Mouse (Mus musculus) neural tube, embryonic 11.5 days (tissue): Measurements from ENCODE around the gene Trpc4. TPM values are rescaled to one million over a fixed set of nuclear protein-coding genes. Genes with fewer than 3 reads are reported as not detected.

ENCODE experiments used
- ATAC-seq: fragments of 200-750 bp; cut with Nextera tagmentation; 2 replicates; pipeline ENCODE4 v1.8.0; 2017; ENCODE audit warnings: moderate number of reproducible peaks, mild to moderate bottlenecking, moderate TSS enrichment, moderate library complexity; ENCODE audit not compliant: insufficient read depth, low FRiP score, low TSS enrichment
- DNase-seq: peaks from one replicate; pipeline ENCODE4 v3.0.0-alpha.2; 2015; ENCODE audit warnings: low spot score
- H3K27ac ChIP-seq: fragments of 300-500 bp; sonication (generic); 2 replicates; pipeline ENCODE4 v1.5.1; 2014; ENCODE audit warnings: low read depth, mild to moderate bottlenecking, low read length
- H3K27me3 ChIP-seq: fragments of 300-500 bp; sonication (generic); 2 replicates; pipeline ENCODE4 v1.6.1; 2014; ENCODE audit warnings: mild to moderate bottlenecking, low read length, mixed read lengths; ENCODE audit not compliant: control insufficient read depth, insufficient read depth
- H3K36me3 ChIP-seq: fragments of 300-500 bp; sonication (generic); 2 replicates; pipeline ENCODE4 v1.6.1; 2014; ENCODE audit warnings: mild to moderate bottlenecking, low read length, moderate library complexity, mixed read lengths; ENCODE audit not compliant: control insufficient read depth, insufficient read depth
- H3K4me1 ChIP-seq: fragments of 300-500 bp; sonication (generic); 2 replicates; pipeline ENCODE4 v1.6.1; 2014; ENCODE audit warnings: low read length, mixed read lengths; ENCODE audit not compliant: control insufficient read depth, insufficient read depth
- H3K4me2 ChIP-seq: fragments of 300-500 bp; sonication (generic); 2 replicates; pipeline ENCODE4 v1.6.1; 2014; ENCODE audit warnings: low read depth, mild to moderate bottlenecking, moderate library complexity
- H3K4me3 ChIP-seq: fragments of 300-500 bp; sonication (generic); 2 replicates; pipeline ENCODE4 v1.5.1; 2014; ENCODE audit warnings: low read depth, low read length
- H3K9ac ChIP-seq: fragments of 300-500 bp; sonication (generic); 2 replicates; pipeline ENCODE4 v1.6.1; 2014; ENCODE audit warnings: mild to moderate bottlenecking, low read length
- H3K9me3 ChIP-seq: fragments of 300-500 bp; sonication (generic); 2 replicates; pipeline ENCODE4 v1.6.1; 2016; ENCODE audit warnings: low read length; ENCODE audit not compliant: control insufficient read depth
- WGBS: fragments of 180-500 bp; shearing (Covaris S2); extraction: QIAGEN DNeasy Blood & Tissue Kit; methylation state at CpG from one replicate; pipeline ENCODE4 v1.1.7; 2014; 5-methylcytosine and 5-hydroxymethylcytosine counted together
- polyA plus RNA-seq: library from polyadenylated mRNA; unstranded; fragments of >200 nt; fragmentation: Nextera tagmentation; extraction: Ambion mirVana; gene quantifications from 2 replicates; pipeline ENCODE4 v1.2.1, GENCODE M21; 2014

Gene Trpc4
- polyA plus RNA-seq, 1 experiment from 2014 or later: 1.0 TPM

- Histone ChIP-seq H3K9me3 (no peaks in the 10 kb centered on the region), H3K4me2 (no peak overlapping the region), H3K36me3 (no peaks in the 10 kb centered on the region), H3K9ac (no peak overlapping the region), H3K4me1 (no peaks in the 10 kb centered on the region), H3K27ac (no peak overlapping the region), H3K27me3 (no peaks in the 10 kb centered on the region), H3K4me3 (no peak overlapping the region)
- no peak for DNase-seq
- WGBS: 86% methylated on average over 1 of the region's 1 CpGs
- no peak for ATAC-seq
Observed at GRCm38 (mm10) chr3:54243136-54243535, 87.3 kb downstream of the Trpc4 start.

- H3K36me3 ChIP-seq: no peaks in the 10 kb centered on the region
Observed at GRCm38 (mm10) chr3:54244729-54245465, 89.1 kb downstream of the Trpc4 start.

GRCm38 (mm10) chr3:54246416-54246815 lies 90.6 kb downstream of the Trpc4 start:
- H3K4me3 ChIP-seq: no peak overlapping the region
- H3K9me3 ChIP-seq: no peaks in the 10 kb centered on the region
- no peak overlapping the region for H3K27ac ChIP-seq
- no peaks in the 10 kb centered on the region for H3K27me3 ChIP-seq
- WGBS: 69% methylated on average over 2 of the region's 2 CpGs
- DNase-seq (no peak), ATAC-seq (no peak)
- H3K4me2 ChIP-seq: no peak overlapping the region
- no peak overlapping the region for H3K9ac ChIP-seq
- H3K4me1 ChIP-seq: no peaks in the 10 kb centered on the region
- H3K36me3 ChIP-seq: no peaks in the 10 kb centered on the region

More at GRCm38 (mm10) chr3:54244729-54245465, 89.1 kb downstream of the Trpc4 start:
- Histone ChIP-seq H3K4me2 (no peak overlapping the region), H3K9ac (no peak overlapping the region), H3K27me3 (no peaks in the 10 kb centered on the region), H3K27ac (no peak overlapping the region), H3K9me3 (no peaks in the 10 kb centered on the region), H3K4me1 (no peaks in the 10 kb centered on the region), H3K4me3 (no peak overlapping the region)
- 89% methylated on average over 4 of the region's 4 CpGs for WGBS
- DNase-seq: no peak
- ATAC-seq: no peak

GRCm38 (mm10) chr3:54249311-54249710 lies 93.5 kb downstream of the Trpc4 start:
- ATAC-seq: no peak
- no peak overlapping the region for H3K4me2 ChIP-seq
- H3K4me3 ChIP-seq: no peak overlapping the region
- H3K4me1 ChIP-seq: no peaks in the 10 kb centered on the region
- no peaks in the 10 kb centered on the region for H3K27me3 ChIP-seq
- no peak for DNase-seq
- no peaks in the 10 kb centered on the region for H3K9me3 ChIP-seq
- H3K27ac ChIP-seq: no peak overlapping the region
- H3K9ac ChIP-seq: no peak overlapping the region
- 85% methylated on average over 6 of the region's 6 CpGs for WGBS
- H3K36me3 ChIP-seq: no peaks in the 10 kb centered on the region

- H3K27me3 ChIP-seq: no peaks in the 10 kb centered on the region
- H3K9me3 ChIP-seq: no peaks in the 10 kb centered on the region
- no peak overlapping the region for H3K4me2 ChIP-seq
- H3K4me1 ChIP-seq: no peaks in the 10 kb centered on the region
- DNase-seq: no peak
- H3K9ac ChIP-seq: no peak overlapping the region
- no peak for ATAC-seq
- no peaks in the 10 kb centered on the region for H3K36me3 ChIP-seq
- WGBS: 86% methylated on average over 1 of the region's 1 CpGs
- no peak overlapping the region for H3K27ac ChIP-seq
- no peak overlapping the region for H3K4me3 ChIP-seq
Observed at GRCm38 (mm10) chr3:54266943-54267342, 111.1 kb downstream of the Trpc4 start.

GRCm38 (mm10) chr3:54269180-54269579 lies 113.3 kb downstream of the Trpc4 start:
- whole genome bisulfite sequencing: 86% methylated on average over 6 of the region's 6 CpGs
- Histone ChIP-seq H3K4me2 (no peak overlapping the region), H3K27ac (no peak overlapping the region), H3K9ac (no peak overlapping the region), H3K27me3 (no peaks in the 10 kb centered on the region), H3K4me1 (no peaks in the 10 kb centered on the region), H3K4me3 (no peak overlapping the region), H3K36me3 (no peaks in the 10 kb centered on the region), H3K9me3 (no peaks in the 10 kb centered on the region)
- ATAC-seq (no peak), DNase-seq (no peak)

- H3K9me3 ChIP-seq: no peaks in the 10 kb centered on the region
- ATAC-seq (no peak), DNase-seq (no peak)
- H3K4me1 ChIP-seq: no peaks in the 10 kb centered on the region
- H3K4me2 ChIP-seq: no peak overlapping the region
- 86% methylated on average over 7 of the region's 7 CpGs for WGBS
- no peak overlapping the region for H3K27ac ChIP-seq
- H3K9ac ChIP-seq: no peak overlapping the region
- no peaks in the 10 kb centered on the region for H3K36me3 ChIP-seq
- no peak overlapping the region for H3K4me3 ChIP-seq
- H3K27me3 ChIP-seq: no peaks in the 10 kb centered on the region
Observed at GRCm38 (mm10) chr3:54274651-54275050, 118.8 kb downstream of the Trpc4 start.

- Histone ChIP-seq H3K4me3 (no peak overlapping the region), H3K9ac (no peak overlapping the region), H3K4me1 (no peaks in the 10 kb centered on the region), H3K9me3 (no peaks in the 10 kb centered on the region), H3K27me3 (no peaks in the 10 kb centered on the region), H3K27ac (no peak overlapping the region), H3K4me2 (no peak overlapping the region), H3K36me3 (no peaks in the 10 kb centered on the region)
- WGBS: 50% methylated on average over 3 of the region's 3 CpGs
- no peak for DNase-seq
- no peak for ATAC-seq
Observed at GRCm38 (mm10) chr3:54289731-54290130, 133.9 kb downstream of the Trpc4 start.

GRCm38 (mm10) chr3:54310604-54311003 lies 154.8 kb downstream of the Trpc4 start:
- no peak for ATAC-seq
- no peaks in the 10 kb centered on the region for H3K27me3 ChIP-seq
- H3K4me2 ChIP-seq: no peak overlapping the region
- no peak for DNase-seq
- WGBS: 35% methylated on average over 5 of the region's 5 CpGs
- no peaks in the 10 kb centered on the region for H3K36me3 ChIP-seq
- no peak overlapping the region for H3K4me3 ChIP-seq
- no peak overlapping the region for H3K9ac ChIP-seq
- no peaks in the 10 kb centered on the region for H3K9me3 ChIP-seq
- H3K4me1 ChIP-seq: no peaks in the 10 kb centered on the region
- no peak overlapping the region for H3K27ac ChIP-seq
